Mouse (Mus musculus) MEL-GATA-1-ER (cell line): ENCODE results near the gene Dbr1.
A peak's percentile ranks its signal among the peaks of the same experiment; 100 is the strongest.
"Not testable (repeated sequence)": the region's sequence is repeated elsewhere in the genome, so short reads cannot be mapped to it uniquely, and the experiment has no call there.

Experiments used
- DNase-seq: peaks from one replicate; pipeline ENCODE4 v3.0.0-alpha.2; 2012; ENCODE audit warnings: low read depth; ENCODE audit errors: extremely low read depth

The Dbr1 gene

GRCm38 (mm10) chr9:99575677-99576480, at the start of gene Dbr1:
Gene Dbr1, plus strand, starts transcription at chr9:99575799.
- peak; percentile 78 for DNase-seq

- DNase-seq, result no peak
These were observed 43.7 kb upstream of the Dbr1 start for GRCm38 (mm10) chr9:99531865-99532264.

- DNase-seq, result no peak
These were observed 29.3 kb upstream of the Dbr1 start for GRCm38 (mm10) chr9:99546259-99546658.

GRCm38 (mm10) chr9:99552068-99552467, 23.5 kb upstream of the Dbr1 start:
- DNase-seq, result no peak

GRCm38 (mm10) chr9:99553049-99553448, 22.6 kb upstream of the Dbr1 start:
- DNase-seq, result no peak

GRCm38 (mm10) chr9:99554052-99554451, 21.5 kb upstream of the Dbr1 start:
- no peak for DNase-seq

- no peak for DNase-seq
These were observed 20.3 kb upstream of the Dbr1 start for GRCm38 (mm10) chr9:99555253-99555652.

- peak; percentile 76 for DNase-seq
These were observed 17.9 kb upstream of the Dbr1 start for GRCm38 (mm10) chr9:99557580-99558300.

- no peak for DNase-seq
These were observed 16.6 kb upstream of the Dbr1 start for GRCm38 (mm10) chr9:99558824-99559556.

- DNase-seq, result no peak
These were observed 16.1 kb upstream of the Dbr1 start for GRCm38 (mm10) chr9:99559557-99559904.

- DNase-seq, result no peak
These were observed 15.2 kb upstream of the Dbr1 start for GRCm38 (mm10) chr9:99560389-99560788.

- no peak for DNase-seq
These were observed 11.9 kb upstream of the Dbr1 start for GRCm38 (mm10) chr9:99563714-99564113.

- DNase-seq, result no peak
These were observed 7.6 kb upstream of the Dbr1 start for GRCm38 (mm10) chr9:99568023-99568346.

GRCm38 (mm10) chr9:99568347-99569070, 7.1 kb upstream of the Dbr1 start, which contains the start of gene Armc8:
Gene Armc8, minus strand, starts transcription at chr9:99568899.
- DNase-seq, result peak; percentile 84

GRCm38 (mm10) chr9:99569071-99569397, 6.6 kb upstream of the Dbr1 start:
- no peak for DNase-seq

GRCm38 (mm10) chr9:99580655-99581054, 5.1 kb downstream of the Dbr1 start:
- no peak for DNase-seq

GRCm38 (mm10) chr9:99587505-99588202, 12.1 kb downstream of the Dbr1 start:
- no peak for DNase-seq

GRCm38 (mm10) chr9:99591144-99591543, 15.5 kb downstream of the Dbr1 start:
- no peak for DNase-seq

GRCm38 (mm10) chr9:99599127-99599526, 23.5 kb downstream of the Dbr1 start:
- DNase-seq, result not testable (repeated sequence)

- DNase-seq, result no peak
These were observed 28.0 kb downstream of the Dbr1 start for GRCm38 (mm10) chr9:99603566-99603965.

GRCm38 (mm10) chr9:99612202-99612601, 36.6 kb downstream of the Dbr1 start, which contains the start of gene A4gnt:
Gene A4gnt, plus strand, starts transcription at chr9:99612502.
- DNase-seq, result no peak
